Mouse (Mus musculus) stomach, embryonic 16.5 days (tissue): ENCODE measurements around the gene Itga6. TPM values are rescaled to one million over a fixed set of nuclear protein-coding genes. Genes with fewer than 3 reads are reported as not detected.

Source experiments
- ATAC-seq: fragments of 200-750 bp; cut with Nextera tagmentation; 2 replicates; pipeline ENCODE4 v1.8.0; 2017; ENCODE audit warnings: moderate number of reproducible peaks, moderate TSS enrichment; ENCODE audit not compliant: insufficient read depth, low FRiP score
- H3K27ac ChIP-seq: fragments of 300-500 bp; sonication (generic); 2 replicates; pipeline ENCODE4 v1.5.1; 2014; ENCODE audit warnings: low read length
- H3K27me3 ChIP-seq: fragments of 300-500 bp; sonication (generic); 2 replicates; pipeline ENCODE4 v1.6.1; 2014; ENCODE audit warnings: low read length, control low read depth, mixed read lengths; ENCODE audit not compliant: control insufficient read depth, insufficient read depth
- H3K36me3 ChIP-seq: fragments of 300-500 bp; sonication (generic); 2 replicates; pipeline ENCODE4 v1.6.1; 2014; ENCODE audit warnings: low read length; ENCODE audit not compliant: control insufficient read depth, insufficient read depth
- H3K4me1 ChIP-seq: fragments of 300-500 bp; sonication (generic); 2 replicates; pipeline ENCODE4 v1.6.1; 2014; ENCODE audit warnings: low read length, control low read depth, mixed read lengths; ENCODE audit not compliant: control insufficient read depth, insufficient read depth
- H3K4me2 ChIP-seq: fragments of 300-500 bp; sonication (generic); 2 replicates; pipeline ENCODE4 v1.6.1; 2014; ENCODE audit warnings: low read depth, low read length, mixed read lengths
- H3K4me3 ChIP-seq: fragments of 300-500 bp; sonication (generic); replicated peaks from 2 replicates; pipeline ENCODE4 v1.5.1; 2014; ENCODE audit warnings: mild to moderate bottlenecking, low read length
- H3K9ac ChIP-seq: fragments of 300-500 bp; sonication (generic); 2 replicates; pipeline ENCODE4 v1.6.1; 2014; ENCODE audit warnings: low read length
- H3K9me3 ChIP-seq: fragments of 300-500 bp; sonication (generic); replicated peaks from 2 replicates; pipeline ENCODE4 v1.6.1; 2016; ENCODE audit warnings: low read length, control low read depth; ENCODE audit not compliant: control insufficient read depth
- WGBS: fragments of 180-500 bp; shearing (Covaris S2); extraction: QIAGEN DNeasy Blood & Tissue Kit; methylation state at CpG from one replicate; pipeline ENCODE4 v1.1.7; 2014; 5-methylcytosine and 5-hydroxymethylcytosine counted together
- polyA plus RNA-seq: library from polyadenylated mRNA; unstranded; fragments of >200 nt; fragmentation: Nextera tagmentation; extraction: Ambion mirVana; gene quantifications from 2 replicates; pipeline ENCODE4 v1.2.1, GENCODE M21; 2015

Gene Itga6
- polyA plus RNA-seq, 1 experiment from 2014 or later: 47.1 TPM

DNA sequence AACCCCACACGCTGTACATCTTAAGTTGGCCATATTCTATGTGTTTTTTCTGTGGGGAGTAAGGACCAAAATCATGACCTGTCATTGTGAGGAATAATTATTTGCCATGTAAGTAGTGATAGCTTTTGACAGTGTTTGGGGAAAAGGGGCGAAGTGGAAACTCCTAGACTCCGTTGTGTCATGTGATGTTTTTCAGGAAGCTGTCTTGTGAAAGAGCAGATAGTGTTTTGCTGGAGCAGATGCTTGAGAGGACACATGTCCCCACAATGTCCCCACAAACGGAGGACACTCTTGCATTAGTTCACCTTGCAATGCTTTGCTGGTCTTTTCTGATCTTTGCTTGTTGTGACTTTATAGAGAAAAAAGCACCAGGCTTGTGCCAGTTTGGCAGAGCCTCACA lies 7.7 kb downstream of the Itga6 start:
- peaks cover 5% of the 10 kb centered on the region; the same call in 1 of the 2 replicates for H3K4me1 ChIP-seq
- H3K4me2 ChIP-seq: no peak overlapping the region
- H3K9me3 ChIP-seq: no peaks in the 10 kb centered on the region
- ATAC-seq: no peak
- no peaks in the 10 kb centered on the region for H3K36me3 ChIP-seq
- H3K4me3 ChIP-seq: no peak overlapping the region
- H3K27me3 ChIP-seq: no peaks in the 10 kb centered on the region
- H3K27ac ChIP-seq: no peak overlapping the region
- H3K9ac ChIP-seq: no peak overlapping the region
- WGBS: 79% methylated on average over 4 of the region's 4 CpGs

DNA sequence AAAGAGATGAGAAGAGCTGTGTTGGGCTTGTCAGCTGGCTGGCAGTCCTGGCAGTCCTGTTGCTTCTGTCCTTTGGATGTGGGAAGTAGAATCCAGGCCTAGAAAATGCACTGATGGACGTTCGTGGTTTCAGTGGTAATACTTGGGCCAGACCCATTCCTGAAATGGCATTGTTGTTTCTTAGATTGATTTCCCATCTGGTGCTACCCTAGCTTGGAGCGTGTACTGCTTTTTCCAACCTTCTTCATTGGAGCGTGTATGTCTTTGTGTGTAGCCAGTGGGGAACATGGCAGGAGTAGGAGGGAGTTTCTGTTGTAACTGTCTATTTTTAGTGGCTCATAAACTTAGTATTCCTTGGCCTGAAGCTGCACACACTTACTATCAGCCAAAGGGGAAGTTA lies 10.3 kb downstream of the Itga6 start:
- Histone ChIP-seq H3K4me1 (peaks cover 15% of the 10 kb centered on the region), H3K36me3 (no peaks in the 10 kb centered on the region), H3K4me2 (no peak overlapping the region), H3K9me3 (no peaks in the 10 kb centered on the region), H3K27ac (no peak overlapping the region), H3K4me3 (no peak overlapping the region), H3K9ac (no peak overlapping the region), H3K27me3 (no peaks in the 10 kb centered on the region)
- WGBS: 88% methylated on average over 4 of the region's 4 CpGs
- ATAC-seq: no peak

DNA sequence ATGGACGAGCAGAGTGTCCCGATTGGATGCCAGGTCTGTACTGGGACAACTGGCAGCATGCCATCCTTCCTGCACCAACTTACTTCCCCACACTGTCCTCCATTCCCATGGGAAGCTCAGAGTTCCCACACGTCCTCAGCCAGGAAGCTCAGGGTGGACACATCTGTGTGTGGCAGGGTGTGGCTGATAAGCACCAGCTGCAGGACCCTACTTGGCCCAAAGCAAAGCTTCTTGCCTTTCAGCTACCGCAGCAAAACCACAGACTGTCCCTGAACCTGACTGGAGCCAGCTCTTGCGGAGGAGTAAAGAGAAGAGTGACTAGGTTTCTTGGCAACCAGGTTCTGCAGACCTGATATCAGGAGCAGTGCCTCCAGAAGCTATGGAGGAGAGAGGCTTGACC lies 11.7 kb downstream of the Itga6 start:
- H3K36me3 ChIP-seq: no peaks in the 10 kb centered on the region
- no peak overlapping the region for H3K9ac ChIP-seq
- peaks cover 15% of the 10 kb centered on the region for H3K4me1 ChIP-seq
- H3K27ac ChIP-seq: no peak overlapping the region
- H3K4me3 ChIP-seq: no peak overlapping the region
- H3K9me3 ChIP-seq: no peaks in the 10 kb centered on the region
- 45% methylated on average over 5 of the region's 5 CpGs for WGBS
- H3K27me3 ChIP-seq: no peaks in the 10 kb centered on the region
- ATAC-seq: no peak
- no peak overlapping the region for H3K4me2 ChIP-seq

DNA sequence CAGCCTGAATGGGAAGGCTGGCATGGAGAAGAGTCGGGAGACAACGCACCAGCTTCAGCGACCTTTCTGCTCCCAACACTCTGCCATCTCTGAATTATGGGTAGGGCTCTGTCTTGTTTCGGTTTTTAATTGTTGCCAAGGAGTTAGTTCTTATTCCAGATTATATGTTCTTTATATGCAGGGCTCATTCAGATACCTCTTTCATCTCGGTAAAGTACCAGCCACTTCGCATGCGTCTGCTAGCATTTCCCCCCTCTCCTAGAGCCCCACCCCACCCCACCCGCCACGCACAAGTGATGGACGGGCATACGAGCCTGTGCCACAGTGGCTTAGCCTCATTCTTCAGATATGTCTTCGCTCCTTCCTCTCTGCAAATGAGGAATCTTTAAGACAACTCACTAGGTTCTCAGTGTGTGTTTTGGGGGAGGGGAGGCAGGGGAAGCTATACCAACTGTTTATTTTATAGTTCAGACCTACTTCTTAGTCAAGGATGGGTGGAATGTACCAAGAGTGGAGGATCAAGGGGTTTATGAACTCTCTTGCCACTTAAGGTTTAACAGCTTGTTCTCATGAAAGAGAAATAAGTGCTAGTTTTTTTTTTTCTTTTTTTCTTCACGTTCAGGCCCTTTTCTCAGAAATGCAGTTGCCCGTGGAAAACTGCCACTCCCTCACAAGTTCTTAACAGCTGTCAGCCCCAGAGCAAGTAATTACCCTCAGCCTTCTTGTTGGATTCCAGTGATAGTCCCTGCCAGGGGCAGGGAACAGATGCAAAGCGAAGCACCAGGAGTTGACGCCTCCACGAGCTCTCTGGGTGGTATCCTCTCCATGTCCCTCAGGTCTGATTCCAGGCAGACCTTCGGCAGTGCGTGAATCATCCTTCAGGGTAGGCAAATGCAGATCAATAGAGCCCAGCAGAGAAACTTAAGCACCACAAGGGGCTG lies 13.4 kb downstream of the Itga6 start:
- no peak overlapping the region; the same call in 1 of the 2 replicates for H3K4me2 ChIP-seq

DNA sequence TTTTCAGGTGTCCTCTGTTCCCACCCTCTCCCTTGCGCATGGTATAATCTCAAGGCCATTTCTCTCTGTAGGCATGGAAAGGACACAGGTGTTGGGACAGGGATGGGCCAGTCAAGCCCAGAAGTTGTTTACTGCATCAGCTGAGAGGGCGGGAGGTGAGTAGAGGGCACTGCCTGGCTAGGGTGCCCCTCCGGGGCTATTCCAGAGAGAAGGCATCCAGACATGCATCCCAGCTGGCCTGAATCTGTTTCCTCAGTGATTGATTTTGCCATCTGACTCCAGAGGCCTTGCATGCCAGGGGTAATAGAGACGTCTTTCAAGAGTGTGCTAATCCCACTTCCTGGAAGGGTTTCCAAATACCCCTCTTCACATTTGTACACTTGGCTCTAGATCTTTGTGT lies 14.7 kb downstream of the Itga6 start:
- H3K27me3 ChIP-seq: no peaks in the 10 kb centered on the region
- no peaks in the 10 kb centered on the region for H3K9me3 ChIP-seq
- H3K27ac ChIP-seq: no peak overlapping the region
- peaks cover 15% of the 10 kb centered on the region for H3K4me1 ChIP-seq
- no peaks in the 10 kb centered on the region for H3K36me3 ChIP-seq
- H3K9ac ChIP-seq: no peak overlapping the region
- WGBS: 60% methylated on average over 4 of the region's 4 CpGs
- H3K4me3 ChIP-seq: no peak overlapping the region
- ATAC-seq: no peak
- no peak overlapping the region for H3K4me2 ChIP-seq

More for the DNA sequence above, 13.4 kb downstream of the Itga6 start:
- no peak overlapping the region for H3K27ac ChIP-seq
- peaks cover 15% of the 10 kb centered on the region for H3K4me1 ChIP-seq
- 30% methylated on average over 19 of the region's 19 CpGs for WGBS
- H3K9me3 ChIP-seq: no peaks in the 10 kb centered on the region
- no peaks in the 10 kb centered on the region for H3K27me3 ChIP-seq
- H3K4me3 ChIP-seq: no peak overlapping the region
- no peak overlapping the region for H3K9ac ChIP-seq
- no peaks in the 10 kb centered on the region for H3K36me3 ChIP-seq
- ATAC-seq: no peak

DNA sequence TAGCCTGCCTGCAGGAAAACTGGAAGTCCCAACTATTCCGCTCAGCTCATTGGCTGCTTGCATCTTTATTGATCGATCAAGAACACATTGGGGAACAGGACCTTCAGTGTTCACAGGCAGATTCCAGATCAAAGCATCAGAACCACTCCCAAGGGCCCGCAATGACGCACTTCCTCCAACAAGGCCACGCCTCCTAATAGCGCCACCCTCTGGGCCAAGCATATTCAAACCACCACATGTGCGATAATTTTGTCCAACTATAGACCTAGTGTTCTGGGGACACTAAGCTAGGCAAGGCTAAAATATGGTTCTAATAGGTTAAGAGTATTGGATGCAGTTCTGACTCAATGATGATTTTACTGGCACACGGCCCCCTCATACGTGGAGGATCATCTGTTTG lies 15.7 kb downstream of the Itga6 start:
- H3K27ac ChIP-seq: no peak overlapping the region
- H3K4me2 ChIP-seq: no peak overlapping the region
- H3K4me3 ChIP-seq: no peak overlapping the region
- peaks cover 15% of the 10 kb centered on the region for H3K4me1 ChIP-seq
- WGBS: 94% methylated on average over 9 of the region's 9 CpGs
- no peak overlapping the region for H3K9ac ChIP-seq
- H3K9me3 ChIP-seq: no peaks in the 10 kb centered on the region
- no peaks in the 10 kb centered on the region for H3K27me3 ChIP-seq
- no peak for ATAC-seq
- H3K36me3 ChIP-seq: no peaks in the 10 kb centered on the region

DNA sequence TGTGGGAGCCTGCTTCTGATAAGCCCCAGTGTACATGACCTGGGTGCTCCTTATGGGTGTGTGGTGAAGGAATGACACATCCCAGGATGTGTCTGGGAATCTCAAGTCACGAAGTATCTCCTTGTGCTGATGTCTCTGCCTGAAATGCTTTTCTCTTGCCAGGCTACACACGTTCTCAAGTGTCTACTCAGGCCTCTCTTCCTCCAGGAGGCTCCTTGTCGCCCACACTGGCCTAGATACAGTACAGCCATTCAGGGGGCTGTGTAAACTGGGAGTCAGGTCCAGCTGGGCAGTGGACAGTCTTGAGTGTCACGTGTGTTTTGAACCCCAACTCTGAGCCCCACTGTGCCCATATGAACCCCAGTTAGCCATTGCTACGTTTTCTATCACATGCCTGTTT lies 19.1 kb downstream of the Itga6 start:
- 69% methylated on average over 5 of the region's 5 CpGs for WGBS
- no peaks in the 10 kb centered on the region for H3K36me3 ChIP-seq
- no peak overlapping the region for H3K27ac ChIP-seq

DNA sequence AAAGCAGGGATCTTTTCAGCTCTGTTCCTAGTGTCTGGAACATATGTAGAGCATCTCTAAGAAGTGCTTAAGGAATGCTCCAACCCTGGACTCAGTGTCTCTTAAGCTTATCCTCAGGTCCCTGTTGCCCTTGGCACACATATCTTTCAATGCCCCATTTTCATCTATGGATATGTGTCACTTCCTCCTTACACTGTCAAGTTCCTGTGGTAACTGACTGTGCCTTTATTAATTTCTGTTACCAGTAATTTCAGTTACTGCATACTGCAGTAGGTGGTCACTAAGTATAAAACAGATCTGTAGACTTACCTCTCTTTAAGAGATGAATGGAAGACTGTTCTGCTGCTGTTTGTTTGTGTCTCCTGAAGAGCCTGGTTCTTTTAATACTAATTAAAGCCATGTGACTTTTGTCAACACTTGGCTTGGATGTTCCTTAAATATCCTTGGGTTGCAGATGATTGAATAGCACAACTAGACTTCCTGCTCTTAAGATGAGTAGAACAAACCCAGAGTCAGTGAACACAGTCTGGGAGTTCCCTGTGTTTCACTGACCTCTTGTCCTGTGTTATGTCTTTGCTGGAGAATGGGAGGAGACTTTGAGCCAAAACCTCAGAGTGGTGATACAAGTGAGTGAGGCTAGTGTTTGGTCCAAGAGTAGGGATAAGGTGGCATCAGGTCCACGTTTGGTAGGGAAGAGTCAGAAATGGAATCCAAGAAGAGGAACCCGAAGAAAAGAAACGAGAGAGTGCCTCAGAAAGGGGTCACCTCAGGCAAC lies 19.7 kb downstream of the Itga6 start:
- Histone ChIP-seq H3K4me3 (no peak overlapping the region), H3K4me2 (no peak overlapping the region), H3K27me3 (no peaks in the 10 kb centered on the region), H3K9ac (no peak overlapping the region), H3K36me3 (no peaks in the 10 kb centered on the region), H3K9me3 (no peaks in the 10 kb centered on the region), H3K27ac (no peak overlapping the region), H3K4me1 (no peaks in the 10 kb centered on the region)
- 88% methylated on average over 3 of the region's 3 CpGs for WGBS
- no peak for ATAC-seq

More for the DNA sequence above, 19.1 kb downstream of the Itga6 start:
- Histone ChIP-seq H3K27me3 (no peaks in the 10 kb centered on the region), H3K9ac (no peak overlapping the region), H3K4me1 (0 out of 2 replicates have a peak, but pooled peaks cover under 1% of the 10 kb centered on the region), H3K4me2 (no peak overlapping the region), H3K4me3 (no peak overlapping the region), H3K9me3 (no peaks in the 10 kb centered on the region)
- ATAC-seq: no peak

DNA sequence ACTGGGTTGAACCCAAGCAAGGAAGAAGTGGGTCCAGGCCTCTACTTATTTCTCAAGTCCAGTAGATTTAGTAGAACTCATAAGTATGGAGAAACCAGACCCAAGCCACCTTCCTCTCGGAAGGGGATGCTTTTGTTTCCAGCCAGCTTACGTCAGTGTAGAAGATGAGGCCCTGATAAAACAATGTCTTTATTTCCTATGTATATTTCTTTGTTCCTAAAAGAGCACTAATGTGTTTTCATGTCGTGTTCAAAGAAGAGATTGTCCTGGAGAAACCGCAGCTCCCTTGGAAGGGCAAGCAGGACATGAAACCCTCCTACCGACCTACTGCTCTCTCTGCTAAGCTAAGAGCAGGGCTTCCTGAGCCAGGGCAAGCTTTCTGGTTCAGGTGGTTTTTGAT lies 20.6 kb downstream of the Itga6 start:
- ATAC-seq: no peak
- no peaks in the 10 kb centered on the region for H3K36me3 ChIP-seq
- H3K4me2 ChIP-seq: no peak overlapping the region
- no peak overlapping the region for H3K4me3 ChIP-seq
- no peak overlapping the region for H3K9ac ChIP-seq
- no peaks in the 10 kb centered on the region for H3K9me3 ChIP-seq
- H3K4me1 ChIP-seq: no peaks in the 10 kb centered on the region
- 82% methylated on average over 5 of the region's 5 CpGs for WGBS
- no peaks in the 10 kb centered on the region for H3K27me3 ChIP-seq
- no peak overlapping the region for H3K27ac ChIP-seq
